Mouse (Mus musculus) intestine, postnatal 0 days (tissue): Measurements from ENCODE around the gene Trpd52l3. TPM values are rescaled to one million over a fixed set of nuclear protein-coding genes. Genes with fewer than 3 reads are reported as not detected.

Experiments
- ATAC-seq: fragments of 200-750 bp; cut with Nextera tagmentation; 2 replicates; pipeline ENCODE4 v1.8.0; 2017; ENCODE audit warnings: mild to moderate bottlenecking, moderate TSS enrichment, moderate library complexity
- H3K27ac ChIP-seq: fragments of 300-500 bp; sonication (generic); 2 replicates; pipeline ENCODE4 v1.5.1; 2014; ENCODE audit warnings: mild to moderate bottlenecking, low read depth, low read length, moderate library complexity
- H3K27me3 ChIP-seq: fragments of 300-500 bp; sonication (generic); replicated peaks from 2 replicates; pipeline ENCODE4 v1.6.1; 2014; ENCODE audit warnings: low read length, mixed read lengths; ENCODE audit not compliant: control insufficient read depth, insufficient read depth
- H3K36me3 ChIP-seq: fragments of 300-500 bp; sonication (generic); 2 replicates; pipeline ENCODE4 v1.6.1; 2014; ENCODE audit warnings: mild to moderate bottlenecking, moderate library complexity; ENCODE audit not compliant: control insufficient read depth, insufficient read depth
- H3K4me1 ChIP-seq: fragments of 300-500 bp; sonication (generic); replicated peaks from 2 replicates; pipeline ENCODE4 v1.6.1; 2014; ENCODE audit warnings: antibody characterized with exemption, low read length, mixed read lengths; ENCODE audit not compliant: control insufficient read depth, insufficient read depth
- H3K4me2 ChIP-seq: fragments of 300-500 bp; sonication (generic); replicated peaks from 2 replicates; pipeline ENCODE4 v1.6.1; 2014; ENCODE audit warnings: low read depth, mild to moderate bottlenecking, moderate library complexity
- H3K4me3 ChIP-seq: fragments of 300-500 bp; sonication (generic); 2 replicates; pipeline ENCODE4 v1.5.1; 2014; ENCODE audit warnings: low read depth, low read length
- H3K9ac ChIP-seq: fragments of 300-500 bp; sonication (generic); 2 replicates; pipeline ENCODE4 v1.6.1; 2014; ENCODE audit warnings: mild to moderate bottlenecking, low read depth, low read length
- H3K9me3 ChIP-seq: fragments of 300-500 bp; sonication (generic); 2 replicates; pipeline ENCODE4 v1.6.1; 2016; ENCODE audit warnings: mixed run types; ENCODE audit not compliant: control insufficient read depth
- CTCF ChIP-seq: sonication (generic); IDR thresholded peaks from 2 replicates; pipeline ENCODE4 v1.5.1; 2016; ENCODE audit warnings: low read depth, mild to moderate bottlenecking, control low read depth, antibody characterized with exemption, moderate library complexity
- WGBS: fragments of 180-500 bp; shearing (Covaris S2); extraction: QIAGEN DNeasy Blood & Tissue Kit; methylation state at CpG from one replicate; pipeline ENCODE4 v1.1.7; 2014; 5-methylcytosine and 5-hydroxymethylcytosine counted together
- polyA plus RNA-seq: library from polyadenylated mRNA; unstranded; fragments of >200 nt; fragmentation: Nextera tagmentation; extraction: Ambion mirVana; gene quantifications from 2 replicates; pipeline ENCODE4 v1.2.1, GENCODE M21; 2015

Gene Trpd52l3
- polyA plus RNA-seq, 1 experiment from 2014 or later: not detected

GRCm38 (mm10) chr19:30035361-30035760 lies 31.8 kb downstream of the Trpd52l3 start:
- Histone ChIP-seq H3K4me1 (0 out of 2 replicates have a peak, but pooled peaks cover 6% of the 10 kb centered on the region), H3K27me3 (no peaks in the 10 kb centered on the region), H3K4me3 (no peak overlapping the region), H3K36me3 (no peaks in the 10 kb centered on the region), H3K4me2 (no peak overlapping the region), H3K9me3 (no peaks in the 10 kb centered on the region), H3K27ac (no peak overlapping the region), H3K9ac (no peak overlapping the region)
- 49% methylated on average over 3 of the region's 3 CpGs for WGBS
- ATAC-seq: no peak
- TF ChIP-seq CTCF: no peak

DNA sequence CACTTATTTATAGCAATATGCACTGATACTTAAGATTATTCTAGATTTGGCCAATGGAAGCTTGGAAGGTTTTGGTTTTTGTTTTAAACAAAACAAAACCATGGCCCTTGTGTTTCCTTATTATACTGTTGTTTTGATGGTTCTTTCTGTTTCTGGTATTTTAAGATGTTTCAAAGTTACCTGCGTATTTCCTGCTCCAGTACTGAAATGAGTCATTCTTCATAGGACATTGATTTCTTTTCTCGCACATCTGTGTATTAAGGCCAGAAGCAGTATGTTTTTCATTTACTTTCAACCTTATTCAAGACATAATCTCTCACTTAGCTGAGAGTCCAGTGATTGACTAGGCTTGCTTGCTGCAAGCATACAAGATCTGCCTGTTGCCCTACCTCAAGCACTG lies 40.1 kb downstream of the Trpd52l3 start:
- 85% methylated on average over 2 of the region's 2 CpGs for WGBS
- Histone ChIP-seq H3K4me2 (no peak overlapping the region), H3K27me3 (no peaks in the 10 kb centered on the region), H3K4me1 (no peaks in the 10 kb centered on the region), H3K36me3 (no peaks in the 10 kb centered on the region; the same call in 1 of the 2 replicates), H3K4me3 (no peak overlapping the region), H3K9ac (no peak overlapping the region), H3K9me3 (no peaks in the 10 kb centered on the region), H3K27ac (no peak overlapping the region)
- ATAC-seq: no peak
- no peak for TF ChIP-seq CTCF

- no peak overlapping the region for H3K4me2 ChIP-seq
- no peak overlapping the region for H3K27ac ChIP-seq
- peak; percentile 31 for TF ChIP-seq CTCF
- no peak for ATAC-seq
- WGBS: 100% methylated on average over 1 of the region's 1 CpGs
- no peaks in the 10 kb centered on the region for H3K4me1 ChIP-seq
- no peaks in the 10 kb centered on the region; the same call in 1 of the 2 replicates for H3K36me3 ChIP-seq
- no peak overlapping the region for H3K4me3 ChIP-seq
- H3K9me3 ChIP-seq: no peaks in the 10 kb centered on the region
- H3K9ac ChIP-seq: no peak overlapping the region
- H3K27me3 ChIP-seq: no peaks in the 10 kb centered on the region
These were observed 41.0 kb downstream of the Trpd52l3 start for GRCm38 (mm10) chr19:30044630-30045029.

GRCm38 (mm10) chr19:30045857-30046256 lies 42.3 kb downstream of the Trpd52l3 start:
- H3K4me3 ChIP-seq: no peak overlapping the region
- no peak for ATAC-seq
- TF ChIP-seq CTCF: peak; percentile 51
- H3K27me3 ChIP-seq: no peaks in the 10 kb centered on the region
- 81% methylated on average over 1 of the region's 1 CpGs for WGBS
- H3K36me3 ChIP-seq: no peaks in the 10 kb centered on the region; the same call in 1 of the 2 replicates
- no peaks in the 10 kb centered on the region for H3K4me1 ChIP-seq
- no peak overlapping the region for H3K9ac ChIP-seq
- no peak overlapping the region for H3K4me2 ChIP-seq
- no peak overlapping the region for H3K27ac ChIP-seq
- no peaks in the 10 kb centered on the region for H3K9me3 ChIP-seq

- H3K9me3 ChIP-seq: no peaks in the 10 kb centered on the region
- H3K9ac ChIP-seq: no peak overlapping the region
- TF ChIP-seq CTCF: no peak
- 84% methylated on average over 2 of the region's 2 CpGs for WGBS
- no peaks in the 10 kb centered on the region for H3K27me3 ChIP-seq
- no peak for ATAC-seq
- no peak overlapping the region for H3K4me2 ChIP-seq
- H3K36me3 ChIP-seq: no peaks in the 10 kb centered on the region; the same call in 1 of the 2 replicates
- no peaks in the 10 kb centered on the region for H3K4me1 ChIP-seq
- H3K4me3 ChIP-seq: no peak overlapping the region
- H3K27ac ChIP-seq: no peak overlapping the region
These were observed 47.0 kb downstream of the Trpd52l3 start for GRCm38 (mm10) chr19:30050584-30050983.

DNA sequence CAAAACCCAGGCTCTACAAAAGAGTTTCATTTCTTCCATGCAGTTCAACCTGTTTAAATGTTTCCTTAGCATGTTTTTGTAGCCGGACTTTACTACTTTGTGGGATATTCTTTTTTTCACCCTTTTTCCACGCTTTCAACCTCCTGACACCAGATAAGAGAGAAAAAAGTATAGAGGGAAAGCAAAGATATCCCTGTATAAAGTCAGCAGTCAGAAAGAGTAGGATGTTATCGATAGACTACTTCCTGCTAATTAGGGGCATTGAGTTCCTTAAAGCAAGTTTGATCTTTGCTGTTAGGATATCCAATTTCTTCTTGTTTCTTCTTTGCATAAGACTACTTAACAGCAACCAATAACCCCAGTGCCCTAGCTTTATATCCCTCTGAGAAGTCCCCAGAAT lies 47.9 kb downstream of the Trpd52l3 start:
- Histone ChIP-seq H3K4me1 (no peaks in the 10 kb centered on the region), H3K27ac (no peak overlapping the region), H3K9me3 (no peaks in the 10 kb centered on the region), H3K4me3 (no peak overlapping the region), H3K36me3 (no peaks in the 10 kb centered on the region; the same call in 1 of the 2 replicates), H3K9ac (no peak overlapping the region), H3K4me2 (no peak overlapping the region), H3K27me3 (no peaks in the 10 kb centered on the region)
- no peak for TF ChIP-seq CTCF
- WGBS: 88% methylated on average over 3 of the region's 3 CpGs
- ATAC-seq: no peak

DNA sequence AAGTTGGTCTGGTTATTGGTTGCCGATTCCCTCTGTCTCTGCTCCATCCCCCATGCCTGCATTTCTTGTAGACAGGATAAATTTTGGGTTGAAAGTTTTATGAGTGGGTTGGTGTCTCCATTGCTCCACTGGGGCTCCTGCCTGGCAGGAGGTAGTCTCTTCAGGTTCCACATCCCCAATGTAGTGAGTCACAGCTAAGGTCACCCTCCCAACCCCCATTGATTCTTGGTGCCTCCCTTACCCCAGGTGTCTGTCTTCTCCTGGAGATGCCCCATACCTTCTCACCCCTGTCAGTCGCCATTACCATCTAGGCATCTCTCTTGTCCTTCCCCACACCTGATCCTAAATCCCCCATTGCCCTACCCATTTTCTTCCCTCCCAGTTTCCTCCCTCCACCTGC lies 50.6 kb downstream of the Trpd52l3 start:
- H3K4me3 ChIP-seq: no peak overlapping the region
- TF ChIP-seq CTCF: no peak
- 87% methylated on average over 2 of the region's 2 CpGs for WGBS
- no peak for ATAC-seq
- H3K4me1 ChIP-seq: no peaks in the 10 kb centered on the region
- H3K9ac ChIP-seq: no peak overlapping the region
- H3K27me3 ChIP-seq: no peaks in the 10 kb centered on the region
- no peaks in the 10 kb centered on the region for H3K9me3 ChIP-seq
- H3K27ac ChIP-seq: no peak overlapping the region
- H3K4me2 ChIP-seq: no peak overlapping the region
- H3K36me3 ChIP-seq: no peaks in the 10 kb centered on the region

Other genes starting within 250 kb of the Trpd52l3 start
- 3.4 and 4.1 TPM in 2 replicates for gene 9930021J03Rik, start 197.8 kb upstream of the Trpd52l3 start, polyA plus RNA-seq
- gene Ranbp6, start 190.8 kb upstream of the Trpd52l3 start, polyA plus RNA-seq: 6.5 and 6.6 TPM in 2 replicates
- 15.4 and 16.4 TPM in 2 replicates for gene Il33, start 78.7 kb upstream of the Trpd52l3 start, polyA plus RNA-seq
- gene Uhrf2, start 26.7 kb downstream of the Trpd52l3 start, polyA plus RNA-seq: 18.3 and 20.8 TPM in 2 replicates
- gene Gldc, start 171.6 kb downstream of the Trpd52l3 start, polyA plus RNA-seq: 0.44 and 0.52 TPM in 2 replicates
- gene Mbl2, start 229.2 kb downstream of the Trpd52l3 start, polyA plus RNA-seq: 1.9 and 2.6 TPM in 2 replicates